8 mouse cellular contexts compared by ENCODE assay signal in genomic region chr1:172243547-172244205, GRCm38 (mm10). TPM values are rescaled to one million over a fixed set of nuclear protein-coding genes. Genes with fewer than 3 reads are reported as not detected.
DNase-seq lines count a peak whose midpoint lies in the region; ATAC-seq and TF ChIP-seq lines count a peak whose summit lies in the region.

No protein-coding gene starts in this region.

- H3K4me2 ChIP-seq in heart, embryonic 13.5 days: peak overlapping the region; percentile 58
- H3K4me2 ChIP-seq in lung, embryonic 14.5 days: peak overlapping the region; percentile 29

- 22% methylated on average over 16 of the region's 16 CpGs for WGBS in heart, embryonic 13.5 days
- WGBS in lung, embryonic 14.5 days: 20% methylated on average over 16 of the region's 16 CpGs

- no peak for TF ChIP-seq CTCF in C2C12 (IDR thresholded peaks at IDR 0.05; ENCODE audit: control insufficient read depth, insufficient read depth, insufficient read length)
- peak; percentile 36; the same call in 1 of the 2 replicates for TF ChIP-seq CTCF in lung, embryonic 14.5 days (IDR thresholded peaks at IDR 0.05; ENCODE audit: low read depth)

- H3K79me3 ChIP-seq in C2C12 (ENCODE audit: low read depth): no peaks in the 10 kb centered on the region

- H3K4me1 ChIP-seq in heart, embryonic 13.5 days: peaks cover 41% of the 10 kb centered on the region
- no peaks in the 10 kb centered on the region for H3K4me1 ChIP-seq in lung, embryonic 14.5 days (ENCODE audit: insufficient read depth)

- no peaks in the 10 kb centered on the region for H3K79me2 ChIP-seq in C2C12 (ENCODE audit: control insufficient read depth, insufficient read depth)

- no peaks in the 10 kb centered on the region for H3K36me3 ChIP-seq in C2C12 (ENCODE audit: control insufficient read depth, insufficient read depth)
- no peaks in the 10 kb centered on the region for H3K36me3 ChIP-seq in heart, embryonic 13.5 days
- no peaks in the 10 kb centered on the region for H3K36me3 ChIP-seq in lung, embryonic 14.5 days (ENCODE audit: insufficient read depth)

- H3K9ac ChIP-seq in heart, embryonic 13.5 days: peak overlapping the region; percentile 60; the same call in 1 of the 2 replicates
- no peak overlapping the region for H3K9ac ChIP-seq in lung, embryonic 14.5 days

- H3K4me3 ChIP-seq in C2C12 (ENCODE audit: insufficient read depth, poor library complexity, severe bottlenecking): no peak overlapping the region
- peak overlapping the region; percentile 34 for H3K4me3 ChIP-seq in heart, embryonic 13.5 days
- H3K4me3 ChIP-seq in lung, embryonic 14.5 days (ENCODE audit: low read depth, low read length): no peak overlapping the region

- H3K27ac ChIP-seq in heart, embryonic 13.5 days (replicated peaks): peak overlapping the region; percentile 93
- no peak overlapping the region for H3K27ac ChIP-seq in lung, embryonic 14.5 days (ENCODE audit: low read depth)

- H3ac ChIP-seq in C2C12 (ENCODE audit: control insufficient read depth, insufficient read length, low read depth): no peak overlapping the region

- DNase-seq in heart, adult 8-10 months (ENCODE audit: low spot score): peak; percentile 21
- DNase-seq in heart, adult 11 months: no peak
- DNase-seq in embryo, embryonic 10 days (ENCODE audit: low spot score): peak; percentile 39
- peak; percentile 40 for DNase-seq in lung, embryonic 14.5 days
- no peak for DNase-seq in frontal cortex, postnatal 25 days (ENCODE audit: low spot score in 2 of 2)

- no peak; the same call in 1 of the 2 replicates for ATAC-seq in heart, embryonic 13.5 days (ENCODE audit: extremely low read depth, insufficient number of reproducible peaks, low FRiP score, low TSS enrichment)
- peak; percentile 8; the same call in 1 of the 2 replicates for ATAC-seq in lung, embryonic 14.5 days (ENCODE audit: insufficient read depth)
- no peak for ATAC-seq in inflammation-experienced regulatory T-cells, adult 6 months

- H3K27me3 ChIP-seq in C2C12 (ENCODE audit: control insufficient read depth, insufficient read depth, insufficient read length): no peaks in the 10 kb centered on the region
- peaks cover 19% of the 10 kb centered on the region; the same call in 1 of the 2 replicates for H3K27me3 ChIP-seq in heart, embryonic 13.5 days (replicated peaks)
- peaks cover 23% of the 10 kb centered on the region; the same call in 1 of the 2 replicates for H3K27me3 ChIP-seq in lung, embryonic 14.5 days (ENCODE audit: insufficient read depth, low read length)

- H3K9me3 ChIP-seq in heart, embryonic 13.5 days: 0 out of 2 replicates have a peak, but pooled peaks cover 3% of the 10 kb centered on the region
- H3K9me3 ChIP-seq in lung, embryonic 14.5 days (ENCODE audit: low read depth, low read length): no peaks in the 10 kb centered on the region

TF ChIP-seq in C2C12, 6 proteins besides CTCF, POLR2A, EP300 and RAD21:
- TF ChIP-seq MYOD1 (IDR thresholded peaks at IDR 0.05; ENCODE audit: control insufficient read depth, insufficient read length, low read depth): peak; percentile 43
- TF ChIP-seq FOSL1 (IDR thresholded peaks at IDR 0.05; ENCODE audit: insufficient read depth, low read length, poor library complexity, severe bottlenecking): no peak
- TF ChIP-seq MYOG (IDR thresholded peaks at IDR 0.05; ENCODE audit: control insufficient read depth, extremely low read depth, insufficient read length): no peak
- TF ChIP-seq USF1 (IDR thresholded peaks at IDR 0.05; ENCODE audit: low read depth): no peak
- TF ChIP-seq MAX (IDR thresholded peaks at IDR 0.05): no peak
- no peak for TF ChIP-seq CEBPB (IDR thresholded peaks at IDR 0.05; ENCODE audit: low read depth)

RNA-seq across cellular contexts. Expression of gene Atp1a4, which starts 14.5 kb away (rescaled TPM):
- not detected for total RNA-seq in heart, adult 8-10 months (2022)
- not detected for polyA plus RNA-seq in C2C12 (2012; fragmentation: generic; extraction: Trizol)
- 0.21 and 0.52 TPM in 2 replicates for polyA plus RNA-seq in heart, embryonic 13.5 days (2015; fragmentation: Nextera tagmentation; extraction: Ambion mirVana)
- not detected in 2 replicates for polyA plus RNA-seq in lung, embryonic 14.5 days (2014; fragmentation: Nextera tagmentation; extraction: Ambion mirVana)
- polyA plus RNA-seq in inflammation-experienced regulatory T-cells, adult 6 months (2017; shearing (Covaris generic)): not detected

RNA-seq across cellular contexts. Expression of gene Igsf8, which starts 17.8 kb away (rescaled TPM):
- 10 to 100 TPM in 3 of 4 experiments, 1 to 10 TPM in 1; 9.8 to 12.2 (median 11.5) TPM for total RNA-seq in heart, adult 8-10 months (2022)
- polyA plus RNA-seq in C2C12 (2012; fragmentation: generic; extraction: Trizol): 95.3 TPM
- polyA plus RNA-seq in heart, embryonic 13.5 days (2015; fragmentation: Nextera tagmentation; extraction: Ambion mirVana): 27.8 and 31.6 TPM in 2 replicates
- polyA plus RNA-seq in lung, embryonic 14.5 days (2014; fragmentation: Nextera tagmentation; extraction: Ambion mirVana): 38.6 and 47.8 TPM in 2 replicates
- 1 to 10 TPM; 3.8 to 5.4 (median 5.2) TPM for polyA plus RNA-seq in inflammation-experienced regulatory T-cells, adult 6 months (2017; shearing (Covaris generic))

RNA-seq across cellular contexts. Expression of gene Casq1, which starts 24.0 kb away (rescaled TPM):
- 1 to 10 TPM; 2.5 to 6.9 (median 3.7) TPM for total RNA-seq in heart, adult 8-10 months (2022)
- 0.12 TPM for polyA plus RNA-seq in C2C12 (2012; fragmentation: generic; extraction: Trizol)
- 162 and 211 TPM in 2 replicates for polyA plus RNA-seq in heart, embryonic 13.5 days (2015; fragmentation: Nextera tagmentation; extraction: Ambion mirVana)
- 5.0 and 5.9 TPM in 2 replicates for polyA plus RNA-seq in lung, embryonic 14.5 days (2014; fragmentation: Nextera tagmentation; extraction: Ambion mirVana)
- not detected for polyA plus RNA-seq in inflammation-experienced regulatory T-cells, adult 6 months (2017; shearing (Covaris generic))

RNA-seq across cellular contexts. Expression of gene Pea15a, which starts 37.1 kb away (rescaled TPM):
- 10 to 100 TPM; 41.7 to 74.1 (median 60.0) TPM for total RNA-seq in heart, adult 8-10 months (2022)
- polyA plus RNA-seq in C2C12 (2012; fragmentation: generic; extraction: Trizol): 125 TPM
- polyA plus RNA-seq in heart, embryonic 13.5 days (2015; fragmentation: Nextera tagmentation; extraction: Ambion mirVana): 169 and 180 TPM in 2 replicates
- polyA plus RNA-seq in lung, embryonic 14.5 days (2014; fragmentation: Nextera tagmentation; extraction: Ambion mirVana): 128 and 140 TPM in 2 replicates
- 10 to 100 TPM; 46.0 to 50.6 (median 47.6) TPM for polyA plus RNA-seq in inflammation-experienced regulatory T-cells, adult 6 months (2017; shearing (Covaris generic))

RNA-seq across cellular contexts. Expression of gene Atp1a2, which starts 54.2 kb away (rescaled TPM):
- total RNA-seq in heart, adult 8-10 months (2022): 100 to 1,000 TPM; 457 to 541 (median 497) TPM
- 0.76 TPM for polyA plus RNA-seq in C2C12 (2012; fragmentation: generic; extraction: Trizol)
- 17.0 and 20.8 TPM in 2 replicates for polyA plus RNA-seq in heart, embryonic 13.5 days (2015; fragmentation: Nextera tagmentation; extraction: Ambion mirVana)
- polyA plus RNA-seq in lung, embryonic 14.5 days (2014; fragmentation: Nextera tagmentation; extraction: Ambion mirVana): 1.3 and 1.4 TPM in 2 replicates
- polyA plus RNA-seq in inflammation-experienced regulatory T-cells, adult 6 months (2017; shearing (Covaris generic)): under 1 TPM in 2 of 3 experiments, not detected in 1; 0.12 to 0.52 TPM

Comparison
In these comparisons a context has a peak if more than half of its experiments do, and no peak if none do; other contexts are left out.
1. DNase-seq: peak in heart, adult 8-10 months (single experiment), embryo, embryonic 10 days (single experiment) and lung, embryonic 14.5 days (single experiment); none in heart, adult 11 months (single experiment) and frontal cortex, postnatal 25 days (0 of 2).
2. RNA of gene Casq1, which starts 24.0 kb away (polyA plus RNA-seq): 162 to 211 TPM in heart, embryonic 13.5 days; 5.0 to 5.9 TPM in lung, embryonic 14.5 days, 0.12 TPM in C2C12 (single experiment) and not detected in inflammation-experienced regulatory T-cells, adult 6 months; every median in the first group is over 10 times any median in the second.